Mouse (Mus musculus): ENCODE data around the gene Aadac. TPM values are rescaled to one million over a fixed set of nuclear protein-coding genes. Genes with fewer than 3 reads are reported as not detected.

The Aadac gene
- total RNA-seq (2015): not detected in 2 replicates
- total RNA-seq (2017): not detected in 2 replicates

GRCm38 (mm10) chr3:60025417-60025816, at the start of gene Aadac:
TSS of gene Aadac (plus strand) at chr3:60025717.
- ATAC-seq (replicated peaks; ENCODE audit: poor library complexity): no peak

GRCm38 (mm10) chr3:60003622-60004021, 21.9 kb upstream of the Aadac start:
- no peak for ATAC-seq (replicated peaks; ENCODE audit: poor library complexity)

GRCm38 (mm10) chr3:60006443-60006842, 19.1 kb upstream of the Aadac start, which contains the start of gene Aadacl2:
TSS of gene Aadacl2 (plus strand) at chr3:60006743.
- no peak for ATAC-seq (replicated peaks; ENCODE audit: poor library complexity)

GRCm38 (mm10) chr3:60031511-60031910, 6.0 kb downstream of the Aadac start:
- ATAC-seq (replicated peaks; ENCODE audit: poor library complexity): no peak

- no peak for ATAC-seq (replicated peaks; ENCODE audit: poor library complexity)
Measured at GRCm38 (mm10) chr3:60046221-60046913, 20.9 kb downstream of the Aadac start.

- no peak for ATAC-seq (replicated peaks; ENCODE audit: poor library complexity)
Measured at GRCm38 (mm10) chr3:60053231-60053927, 27.9 kb downstream of the Aadac start.

GRCm38 (mm10) chr3:60053931-60054330, 28.4 kb downstream of the Aadac start:
- ATAC-seq (replicated peaks; ENCODE audit: poor library complexity): no peak

GRCm38 (mm10) chr3:60056451-60056850, 30.9 kb downstream of the Aadac start:
- ATAC-seq (replicated peaks; ENCODE audit: poor library complexity): peak; percentile 72

- no peak for ATAC-seq (replicated peaks; ENCODE audit: poor library complexity)
Measured at GRCm38 (mm10) chr3:60057070-60057808, 31.7 kb downstream of the Aadac start.

GRCm38 (mm10) chr3:60057809-60058082, 32.2 kb downstream of the Aadac start:
- no peak for ATAC-seq (replicated peaks; ENCODE audit: poor library complexity)

GRCm38 (mm10) chr3:60078883-60079415, 53.4 kb downstream of the Aadac start:
- no peak for ATAC-seq (replicated peaks; ENCODE audit: poor library complexity)

- ATAC-seq (replicated peaks; ENCODE audit: poor library complexity): peak; percentile 99
Measured at GRCm38 (mm10) chr3:60080572-60080971, 55.1 kb downstream of the Aadac start.

- ATAC-seq (replicated peaks; ENCODE audit: poor library complexity): no peak
Measured at GRCm38 (mm10) chr3:60081648-60082047, 56.1 kb downstream of the Aadac start, which contains the start of gene Sucnr1. TSS of gene Sucnr1 (plus strand) at chr3:60081869.

- no peak for ATAC-seq (replicated peaks; ENCODE audit: poor library complexity)
Measured at GRCm38 (mm10) chr3:60082746-60083145, 57.2 kb downstream of the Aadac start.

GRCm38 (mm10) chr3:60085729-60086128, 60.2 kb downstream of the Aadac start:
- peak; percentile 64; the same call in 1 of the 2 replicates for ATAC-seq (replicated peaks; ENCODE audit: poor library complexity)

Other genes starting within 250 kb of the Aadac start
- gene Gm8298, start 164.7 kb upstream of the Aadac start, total RNA-seq (2015): not detected in 2 replicates
- gene Gm8298, start 164.7 kb upstream of the Aadac start, total RNA-seq (2017): not detected in 2 replicates
- not detected in 2 replicates for gene C130079G13Rik, start 100.5 kb upstream of the Aadac start, total RNA-seq (2015)
- not detected in 2 replicates for gene C130079G13Rik, start 100.5 kb upstream of the Aadac start, total RNA-seq (2017)
- not detected in 2 replicates for gene Aadacl2, start 19.0 kb upstream of the Aadac start, total RNA-seq (2015)
- gene Aadacl2, start 19.0 kb upstream of the Aadac start, total RNA-seq (2017): not detected in 2 replicates
- 0.79 TPM in 1 of 2 replicates, not detected in the other for gene Sucnr1, start 56.2 kb downstream of the Aadac start, total RNA-seq (2015)
- gene Sucnr1, start 56.2 kb downstream of the Aadac start, total RNA-seq (2017): not detected in 2 replicates